ENCODE assay signal across 12 mouse cellular contexts in the genomic region with DNA sequence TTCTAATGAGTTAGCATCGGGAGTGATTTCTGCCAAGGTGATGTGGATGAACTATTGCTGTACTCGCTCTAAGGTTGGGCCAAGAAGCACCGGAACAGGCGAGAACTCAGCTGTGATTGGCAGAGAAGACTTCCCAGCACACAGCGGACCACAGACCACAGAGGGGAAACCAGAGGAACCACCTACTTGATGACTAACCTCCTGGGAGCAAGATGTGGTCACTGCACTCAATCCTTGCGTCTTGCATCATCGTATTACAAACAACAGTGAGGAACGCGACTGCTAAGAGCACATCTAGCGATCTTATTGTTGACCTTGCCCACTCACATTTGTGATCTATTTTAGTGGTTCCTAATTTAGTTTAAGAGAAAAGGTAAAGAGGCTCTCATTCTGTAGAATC.
"Had no signal": no experiment of that assay in that cellular context is flagged by ENCODE, and none has a peak within 500 bp of the region (broad histone marks: within the 10 kb centered on the region; RNA-seq: fewer than 3 reads in every experiment).

No protein-coding gene starts in this region.

- H3K36me3 ChIP-seq: limb, embryonic 15.5 days; liver, embryonic 12.5 days; midbrain, embryonic 15.5 days; neural tube, embryonic 13.5 days; stomach, embryonic 15.5 days had no signal

- H3K4me2 ChIP-seq: limb, embryonic 15.5 days; liver, embryonic 12.5 days; lung, embryonic 14.5 days; midbrain, embryonic 11.5 days; midbrain, embryonic 15.5 days; neural tube, embryonic 13.5 days; stomach, embryonic 15.5 days had no signal

- DNase-seq: kidney, adult 8-10 months; kidney, postnatal 36 days; lung, embryonic 14.5 days; lung, postnatal 14 days; right cerebral cortex, postnatal 14 days; thymus, postnatal 36 days had no signal

- H3K9me3 ChIP-seq: limb, embryonic 15.5 days; midbrain, embryonic 15.5 days; neural tube, embryonic 13.5 days; stomach, embryonic 15.5 days had no signal

- ATAC-seq: liver, embryonic 12.5 days; midbrain, embryonic 15.5 days had no signal

- H3K4me3 ChIP-seq: limb, embryonic 15.5 days; liver, embryonic 12.5 days; midbrain, embryonic 15.5 days; neural tube, embryonic 13.5 days; stomach, embryonic 15.5 days had no signal

- H3K27ac ChIP-seq: limb, embryonic 15.5 days; liver, embryonic 12.5 days; midbrain, embryonic 15.5 days; neural tube, embryonic 13.5 days; stomach, embryonic 15.5 days had no signal

- H3K4me1 ChIP-seq: limb, embryonic 15.5 days; liver, embryonic 12.5 days; stomach, embryonic 15.5 days had no signal

- H3K9ac ChIP-seq: limb, embryonic 15.5 days; liver, embryonic 12.5 days; lung, embryonic 14.5 days; midbrain, embryonic 15.5 days; neural tube, embryonic 13.5 days; stomach, embryonic 15.5 days had no signal

- H3K27me3 ChIP-seq: limb, embryonic 15.5 days; liver, embryonic 12.5 days; midbrain, embryonic 15.5 days; neural tube, embryonic 13.5 days; stomach, embryonic 15.5 days had no signal
